Mouse (Mus musculus) right cerebral cortex, postnatal 25 days (tissue): ENCODE data around the gene Stard13.

Source experiments
- DNase-seq: peaks from one replicate; pipeline ENCODE4 v3.0.0; 2022

Stard13 gene

GRCm38 (mm10) chr5:151177171-151177570, 56.5 kb downstream of the Stard13 start:
- no peak for DNase-seq

GRCm38 (mm10) chr5:151175897-151176313, 57.7 kb downstream of the Stard13 start:
- no peak for DNase-seq

DNA sequence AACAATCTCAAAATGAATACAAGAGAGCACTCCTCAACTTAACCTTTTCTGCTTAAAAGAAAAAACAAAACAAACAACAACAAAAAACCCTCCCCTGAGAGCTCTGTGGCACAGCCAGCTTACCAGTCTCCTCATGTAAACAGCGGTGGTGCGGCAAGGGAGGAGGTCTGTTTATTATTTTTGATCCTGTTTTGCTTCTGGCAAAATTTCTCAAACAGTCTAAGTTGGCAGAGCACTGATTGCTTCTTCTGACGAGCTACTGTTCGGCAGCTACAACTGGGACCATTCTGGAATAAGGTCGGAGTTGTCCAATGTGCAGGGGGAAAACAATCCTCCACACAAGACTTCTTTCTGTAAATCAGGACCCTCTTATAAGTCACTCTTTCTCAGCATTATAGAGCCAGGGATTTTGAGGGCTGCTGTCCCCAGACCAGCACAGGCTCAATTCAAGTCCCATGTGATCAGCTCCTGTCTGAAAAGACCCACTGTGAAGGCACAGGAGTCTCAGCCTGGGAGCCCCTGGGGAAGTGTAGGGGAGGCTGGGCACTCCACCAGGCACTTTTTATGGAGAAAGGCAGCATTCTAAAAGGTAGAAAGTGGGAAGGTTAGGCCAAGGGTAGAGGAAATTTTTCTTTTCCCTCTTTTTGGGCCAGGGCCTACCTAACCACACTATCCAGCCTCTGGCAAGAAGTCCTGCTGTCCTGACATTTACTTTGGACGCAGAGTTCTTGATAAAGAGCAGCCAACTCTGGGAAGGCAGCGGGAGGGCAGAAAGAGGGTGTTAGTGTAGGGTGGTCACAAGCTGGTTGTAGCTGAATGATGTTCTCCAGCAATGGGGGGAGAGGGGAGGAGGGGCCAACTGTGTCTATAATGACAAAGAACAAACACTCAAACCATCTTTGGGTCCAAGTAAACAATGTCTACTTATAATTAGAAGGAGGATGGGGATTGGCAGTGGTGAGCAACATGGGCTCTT, 58.9 kb downstream of the Stard13 start:
- no peak for DNase-seq

- DNase-seq = no peak
Measured at GRCm38 (mm10) chr5:151173774-151174173, 59.9 kb downstream of the Stard13 start.

GRCm38 (mm10) chr5:151170168-151170750, 63.4 kb downstream of the Stard13 start:
- no peak for DNase-seq

- DNase-seq = no peak
Measured at GRCm38 (mm10) chr5:151168191-151168590, 65.4 kb downstream of the Stard13 start.

- DNase-seq = no peak
Measured at GRCm38 (mm10) chr5:151167641-151168040, 66.0 kb downstream of the Stard13 start.

DNA sequence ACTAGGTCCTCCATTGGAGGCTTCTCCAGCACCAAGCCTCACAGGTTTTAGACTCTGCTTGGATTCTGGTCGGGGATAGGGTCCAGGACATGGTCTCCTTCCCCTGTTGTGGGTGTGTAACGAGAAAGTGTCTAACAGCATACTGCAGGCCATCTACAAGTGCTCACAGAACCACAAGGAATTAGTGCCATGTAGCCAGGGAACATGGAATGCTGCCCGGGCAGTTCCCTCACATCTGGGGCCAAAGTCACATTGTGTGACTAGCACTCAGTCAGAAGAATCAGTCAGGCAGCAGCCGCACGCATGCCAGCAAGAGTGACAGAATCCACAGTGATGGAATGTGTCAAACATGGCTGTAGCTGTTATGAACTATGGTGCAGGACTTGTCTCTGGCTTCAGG, 67.4 kb downstream of the Stard13 start:
- DNase-seq = no peak

GRCm38 (mm10) chr5:151165381-151166016, 68.1 kb downstream of the Stard13 start:
- DNase-seq = no peak

GRCm38 (mm10) chr5:151164815-151165214, 68.8 kb downstream of the Stard13 start:
- no peak for DNase-seq

DNA sequence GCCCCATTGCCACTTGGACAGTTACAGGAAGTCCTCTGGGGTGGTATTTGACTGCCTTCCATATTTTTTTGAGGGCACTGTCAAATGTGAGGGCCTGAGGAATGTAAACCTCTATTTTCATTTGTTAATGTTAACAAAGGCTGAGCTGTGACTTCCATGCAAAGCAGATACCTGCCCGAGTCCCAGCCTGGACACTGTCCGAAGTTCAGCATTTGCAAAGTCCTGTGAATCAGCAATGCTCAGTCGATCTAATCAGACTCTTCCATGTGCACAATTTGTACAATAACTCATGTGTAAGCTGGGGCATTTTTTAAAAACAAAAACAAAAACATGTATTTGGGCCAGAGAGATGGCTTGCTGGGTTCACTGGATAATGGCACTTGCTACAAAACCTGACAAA, 71.0 kb downstream of the Stard13 start:
- no peak for DNase-seq

DNA sequence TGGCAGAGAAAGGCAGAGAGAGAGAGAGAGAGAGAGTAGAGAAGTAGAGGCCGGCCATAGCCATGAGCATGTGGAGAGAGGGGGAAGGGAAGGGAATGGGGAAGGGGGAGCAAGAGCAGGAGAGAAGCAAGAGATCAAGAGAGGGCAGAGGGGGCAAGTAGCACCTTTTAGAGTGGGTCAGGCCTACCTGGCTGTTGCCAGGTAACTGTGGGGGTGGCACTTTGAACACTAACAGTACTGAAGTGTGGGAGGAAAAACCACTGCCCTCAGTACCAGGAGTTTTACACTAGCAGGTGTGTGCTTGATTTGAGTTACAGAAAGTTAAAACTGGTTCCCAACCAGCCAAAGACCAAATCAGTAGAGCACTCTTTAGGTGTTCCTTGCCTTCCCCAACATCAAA, 78.4 kb downstream of the Stard13 start:
- no peak for DNase-seq

GRCm38 (mm10) chr5:151154780-151155179, 78.9 kb downstream of the Stard13 start:
- no peak for DNase-seq

GRCm38 (mm10) chr5:151154030-151154429, 79.6 kb downstream of the Stard13 start:
- DNase-seq = no peak

- DNase-seq = no peak
Measured at GRCm38 (mm10) chr5:151151549-151151948, 82.1 kb downstream of the Stard13 start.

GRCm38 (mm10) chr5:151149509-151149908, 84.1 kb downstream of the Stard13 start:
- DNase-seq = no peak

- no peak for DNase-seq
Measured at GRCm38 (mm10) chr5:151148079-151148478, 85.6 kb downstream of the Stard13 start.

GRCm38 (mm10) chr5:151145807-151146206, 87.8 kb downstream of the Stard13 start:
- no peak for DNase-seq

GRCm38 (mm10) chr5:151143955-151144354, 89.7 kb downstream of the Stard13 start:
- DNase-seq = no peak

DNA sequence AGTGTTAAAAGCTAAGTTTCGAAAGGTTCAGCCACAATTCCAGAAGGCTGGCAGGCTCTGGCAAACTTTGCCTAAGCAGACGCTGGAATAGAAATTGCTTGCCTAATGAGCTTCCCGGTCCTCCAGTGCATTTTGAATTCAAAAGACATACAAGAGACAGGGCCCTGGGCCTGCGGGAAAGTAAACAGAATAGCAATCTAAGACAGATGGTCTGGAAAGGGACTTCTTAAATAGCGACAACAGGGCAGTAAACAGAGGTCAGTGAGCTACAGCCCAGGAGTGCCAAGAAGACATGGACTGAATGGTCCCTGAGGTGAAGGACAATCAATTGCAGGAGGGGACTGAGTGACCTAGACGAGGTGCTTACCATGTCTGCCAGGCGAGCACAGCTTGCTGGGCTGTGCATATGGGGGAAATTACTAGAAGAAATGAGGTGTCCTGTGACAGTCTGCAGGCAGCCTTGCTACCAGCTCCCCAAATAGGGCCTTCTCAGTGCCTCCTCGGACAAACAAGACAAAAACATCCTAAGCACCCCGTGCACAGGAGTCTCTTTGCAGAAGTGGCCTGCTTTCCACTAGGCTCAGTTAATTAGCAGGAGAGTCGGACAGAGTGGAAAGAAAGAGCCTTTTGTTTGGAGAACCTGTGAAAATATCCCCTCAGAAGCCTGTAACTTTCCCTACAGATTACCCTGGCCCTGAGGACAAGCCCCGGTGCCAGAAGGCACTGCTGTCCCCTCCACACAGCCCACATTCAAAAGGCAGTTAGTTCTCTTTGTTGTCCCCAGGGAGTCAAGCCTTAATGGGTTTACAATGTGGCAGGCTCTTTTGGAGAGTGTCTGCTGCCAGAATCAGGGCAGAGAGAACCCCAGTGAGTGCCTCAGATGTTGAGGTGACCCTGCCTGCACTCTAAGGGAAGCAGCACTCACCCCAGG, 90.7 kb downstream of the Stard13 start:
- no peak for DNase-seq

- no peak for DNase-seq
Measured at GRCm38 (mm10) chr5:151142241-151142640, 91.4 kb downstream of the Stard13 start.

- DNase-seq = no peak
Measured at GRCm38 (mm10) chr5:151137901-151138300, 95.7 kb downstream of the Stard13 start.

GRCm38 (mm10) chr5:151137311-151137710, 96.3 kb downstream of the Stard13 start:
- no peak for DNase-seq
